Mouse (Mus musculus) cortical plate, adult 2 months (tissue): ENCODE measurements around the gene Sdhb. TPM values are rescaled to one million over a fixed set of nuclear protein-coding genes. Genes with fewer than 3 reads are reported as not detected.

Experiments used
- H3K27ac ChIP-seq: fragments of 200-500 bp; 2 replicates; pipeline ENCODE4 v1.5.1; 2012; ENCODE audit warnings: low read length, control low read depth, inconsistent platforms; ENCODE audit not compliant: insufficient read depth
- H3K4me1 ChIP-seq: fragments of 200-500 bp; 2 replicates; pipeline ENCODE4 v1.6.1; 2011; ENCODE audit warnings: low read length; ENCODE audit not compliant: control insufficient read depth, insufficient read depth
- H3K4me3 ChIP-seq: fragments of 200-500 bp; 2 replicates; pipeline ENCODE4 v1.5.1; 2011; ENCODE audit warnings: mild to moderate bottlenecking, low read length, control low read depth; ENCODE audit not compliant: insufficient read depth
- CTCF ChIP-seq: fragments of 200-500 bp; IDR thresholded peaks from 2 replicates; pipeline ENCODE4 v1.5.1; 2011; ENCODE audit warnings: mild to moderate bottlenecking, control low read depth, low read length; ENCODE audit not compliant: insufficient read depth; ENCODE audit errors: extremely low read depth
- POLR2A ChIP-seq: fragments of 200-500 bp; IDR thresholded peaks from 2 replicates; pipeline ENCODE4 v1.6.1; 2011; ENCODE audit warnings: mild to moderate bottlenecking, low read length, control low read depth; ENCODE audit not compliant: insufficient read depth; ENCODE audit errors: extremely low read depth
- polyA plus RNA-seq: library from polyadenylated mRNA; depleted of rRNA; stranded (reverse); fragments of >200 nt; gene quantifications from 2 replicates; pipeline ENCODE4 v1.2.3, GENCODE M21; 2012; rRNA removed

Gene Sdhb
- polyA plus RNA-seq, result 276 and 282 TPM in 2 replicates

- Histone ChIP-seq H3K4me3 (peak within 1 kb of the TSS; percentile 84), H3K27ac (peak within 1 kb of the TSS; percentile 92), H3K4me1 (peaks cover 11% of the 10 kb centered on the region)
- TF ChIP-seq POLR2A, result peak; percentile 46; the same call in 1 of the 2 replicates
- TF ChIP-seq CTCF, result no peak
These were observed at the start of gene Sdhb for GRCm38 (mm10) chr4:140960781-140961466. Gene Sdhb (plus strand): TSS chr4:140961203.

- H3K4me3 ChIP-seq, result no peak overlapping the region
- H3K27ac ChIP-seq, result no peak overlapping the region
- H3K4me1 ChIP-seq, result no peaks in the 10 kb centered on the region
- no peak for TF ChIP-seq POLR2A
- no peak for TF ChIP-seq CTCF
These were observed 49.6 kb upstream of the Sdhb start for GRCm38 (mm10) chr4:140911416-140911815.

GRCm38 (mm10) chr4:140912271-140912833, 48.7 kb upstream of the Sdhb start:
- no peaks in the 10 kb centered on the region for H3K4me1 ChIP-seq
- H3K27ac ChIP-seq, result no peak overlapping the region
- no peak overlapping the region for H3K4me3 ChIP-seq
- TF ChIP-seq CTCF, result no peak
- no peak for TF ChIP-seq POLR2A

- Histone ChIP-seq H3K4me1 (no peaks in the 10 kb centered on the region), H3K27ac (no peak overlapping the region), H3K4me3 (no peak overlapping the region)
- no peak for TF ChIP-seq CTCF
- no peak for TF ChIP-seq POLR2A
These were observed 47.4 kb upstream of the Sdhb start for GRCm38 (mm10) chr4:140913565-140913964.

GRCm38 (mm10) chr4:140914731-140915131, 46.3 kb upstream of the Sdhb start:
- TF ChIP-seq CTCF (no peak), POLR2A (no peak)
- H3K4me1 ChIP-seq, result no peaks in the 10 kb centered on the region
- no peak overlapping the region for H3K4me3 ChIP-seq
- H3K27ac ChIP-seq, result peak overlapping the region; percentile 0; the same call in 1 of the 2 replicates

GRCm38 (mm10) chr4:140915235-140915634, 45.8 kb upstream of the Sdhb start:
- TF ChIP-seq CTCF (no peak), POLR2A (no peak)
- Histone ChIP-seq H3K4me1 (no peaks in the 10 kb centered on the region), H3K27ac (0 out of 2 replicates have a peak overlapping the region, but pooled peaks have one; percentile 16), H3K4me3 (no peak overlapping the region)

GRCm38 (mm10) chr4:140916296-140916695, 44.7 kb upstream of the Sdhb start:
- Histone ChIP-seq H3K27ac (no peak overlapping the region), H3K4me1 (no peaks in the 10 kb centered on the region), H3K4me3 (no peak overlapping the region)
- TF ChIP-seq CTCF (no peak), POLR2A (no peak)

- H3K27ac ChIP-seq, result no peak overlapping the region
- H3K4me1 ChIP-seq, result no peaks in the 10 kb centered on the region
- no peak for TF ChIP-seq POLR2A
- TF ChIP-seq CTCF, result no peak
- H3K4me3 ChIP-seq, result no peak overlapping the region
These were observed 43.6 kb upstream of the Sdhb start for GRCm38 (mm10) chr4:140917451-140917850.

GRCm38 (mm10) chr4:140919974-140920836, 40.8 kb upstream of the Sdhb start:
- no peak overlapping the region for H3K4me3 ChIP-seq
- no peak for TF ChIP-seq CTCF
- TF ChIP-seq POLR2A, result no peak
- H3K27ac ChIP-seq, result no peak overlapping the region
- H3K4me1 ChIP-seq, result no peaks in the 10 kb centered on the region

- TF ChIP-seq POLR2A (no peak), CTCF (no peak)
- Histone ChIP-seq H3K4me3 (no peak overlapping the region), H3K27ac (no peak overlapping the region), H3K4me1 (no peaks in the 10 kb centered on the region)
These were observed 38.5 kb upstream of the Sdhb start for GRCm38 (mm10) chr4:140922508-140922907.
